15 mouse cellular contexts compared by ENCODE assay signal in the genomic region with DNA sequence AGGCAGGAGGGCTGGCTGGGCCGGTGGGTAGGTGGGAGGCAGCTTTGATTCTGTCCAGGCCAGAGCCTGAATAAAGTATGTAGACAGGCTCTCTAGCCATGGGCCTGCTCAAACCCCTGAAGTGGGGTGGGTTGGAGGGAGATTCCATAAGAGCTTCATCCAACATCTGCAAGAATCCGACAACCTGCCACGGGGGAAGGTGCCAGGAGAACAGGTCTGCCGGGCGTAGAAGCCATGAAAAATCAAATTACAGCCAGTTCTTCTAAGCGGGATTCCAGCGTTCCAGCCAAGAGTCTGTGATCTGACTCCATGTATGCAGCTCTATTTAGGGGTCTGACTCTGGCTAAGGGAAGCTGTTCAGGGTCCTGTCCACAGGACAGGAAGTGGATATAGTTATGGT. TPM values are rescaled to one million over a fixed set of nuclear protein-coding genes. Genes with fewer than 3 reads are reported as not detected.
DNase-seq lines count a peak whose midpoint lies in the region; ATAC-seq and TF ChIP-seq lines count a peak whose summit lies in the region.
"Had no signal": no experiment of that assay in that cellular context is flagged by ENCODE, and none has a peak within 500 bp of the region (broad histone marks: within the 10 kb centered on the region; RNA-seq: fewer than 3 reads in every experiment).

No protein-coding gene starts in this region.

- H3K4me3 ChIP-seq in embryonic facial prominence, embryonic 12.5 days = no peak overlapping the region
- no peak overlapping the region for H3K4me3 ChIP-seq in embryonic facial prominence, embryonic 15.5 days (replicated peaks)
- no peak overlapping the region for H3K4me3 ChIP-seq in hindbrain, embryonic 15.5 days
- H3K4me3 ChIP-seq in midbrain, embryonic 14.5 days (replicated peaks; ENCODE audit: low read depth, low read length) = no peak overlapping the region
- no peak overlapping the region for H3K4me3 ChIP-seq in heart, adult 2 months
- H3K4me3 ChIP-seq: heart, embryonic 10.5 days; liver, embryonic 13.5 days had no signal

- no peak for TF ChIP-seq CTCF in heart, adult 2 months (IDR thresholded peaks at IDR 0.05)

- H3K36me3 ChIP-seq in embryonic facial prominence, embryonic 12.5 days = no peaks in the 10 kb centered on the region
- H3K36me3 ChIP-seq in embryonic facial prominence, embryonic 15.5 days = no peaks in the 10 kb centered on the region
- no peaks in the 10 kb centered on the region for H3K36me3 ChIP-seq in hindbrain, embryonic 15.5 days
- no peaks in the 10 kb centered on the region for H3K36me3 ChIP-seq in midbrain, embryonic 14.5 days (ENCODE audit: control insufficient read depth, insufficient read depth, low read length)
- no peaks in the 10 kb centered on the region for H3K36me3 ChIP-seq in heart, adult 2 months (ENCODE audit: control insufficient read depth, insufficient read depth, low read length)
- H3K36me3 ChIP-seq: heart, embryonic 10.5 days; liver, embryonic 13.5 days had no signal

- no peak for TF ChIP-seq POLR2A in heart, adult 2 months (IDR thresholded peaks at IDR 0.05; ENCODE audit: insufficient read depth, low read depth, low read length)

- intact Hi-C loops in left cerebral cortex, postnatal 25 days (cut with DNase I) = no loop called here
- intact Hi-C loops in heart, adult 2 months (cut with DNase I) = no loop called here

- H3K79me2 ChIP-seq in heart, adult 2 months (replicated peaks; ENCODE audit: control insufficient read depth, insufficient read depth, low read length) = no peaks in the 10 kb centered on the region

- WGBS in embryonic facial prominence, embryonic 12.5 days = 41% methylated on average over 7 of the region's 7 CpGs
- WGBS in embryonic facial prominence, embryonic 15.5 days = 29% methylated on average over 7 of the region's 7 CpGs
- 41% methylated on average over 7 of the region's 7 CpGs for WGBS in hindbrain, embryonic 15.5 days
- WGBS in midbrain, embryonic 14.5 days = 48% methylated on average over 7 of the region's 7 CpGs
- 89% methylated on average over 7 of the region's 7 CpGs for WGBS in heart, adult 2 months

- no peaks in the 10 kb centered on the region for H3K9me3 ChIP-seq in embryonic facial prominence, embryonic 12.5 days
- H3K9me3 ChIP-seq in embryonic facial prominence, embryonic 15.5 days (replicated peaks) = no peaks in the 10 kb centered on the region
- no peaks in the 10 kb centered on the region for H3K9me3 ChIP-seq in hindbrain, embryonic 15.5 days
- no peaks in the 10 kb centered on the region for H3K9me3 ChIP-seq in midbrain, embryonic 14.5 days (ENCODE audit: control insufficient read depth, low read length)
- H3K9me3 ChIP-seq: heart, embryonic 10.5 days; liver, embryonic 13.5 days had no signal

- peaks cover 72% of the 10 kb centered on the region for H3K4me1 ChIP-seq in embryonic facial prominence, embryonic 12.5 days
- peaks cover 67% of the 10 kb centered on the region for H3K4me1 ChIP-seq in embryonic facial prominence, embryonic 15.5 days
- peaks cover 77% of the 10 kb centered on the region for H3K4me1 ChIP-seq in hindbrain, embryonic 15.5 days (replicated peaks)
- peaks cover 79% of the 10 kb centered on the region for H3K4me1 ChIP-seq in midbrain, embryonic 14.5 days (ENCODE audit: control insufficient read depth, insufficient read depth, low read length)
- H3K4me1 ChIP-seq in heart, adult 2 months (ENCODE audit: control insufficient read depth, insufficient read depth, low read length) = no peaks in the 10 kb centered on the region

- H3K4me2 ChIP-seq in embryonic facial prominence, embryonic 12.5 days (replicated peaks) = peak overlapping the region; percentile 43; the same call in 1 of the 2 replicates
- no peak overlapping the region for H3K4me2 ChIP-seq in embryonic facial prominence, embryonic 15.5 days (replicated peaks)
- peak overlapping the region; percentile 45; the same call in 1 of the 2 replicates for H3K4me2 ChIP-seq in hindbrain, embryonic 15.5 days
- H3K4me2 ChIP-seq in midbrain, embryonic 14.5 days (ENCODE audit: low read length) = peak overlapping the region; percentile 90
- H3K4me2 ChIP-seq: liver, embryonic 13.5 days had no signal

- peaks cover 8% of the 10 kb centered on the region for H3K27me3 ChIP-seq in embryonic facial prominence, embryonic 12.5 days
- peaks cover 7% of the 10 kb centered on the region for H3K27me3 ChIP-seq in embryonic facial prominence, embryonic 15.5 days
- H3K27me3 ChIP-seq in hindbrain, embryonic 15.5 days = no peaks in the 10 kb centered on the region; the same call in 1 of the 2 replicates
- peaks cover 4% of the 10 kb centered on the region; the same call in 1 of the 2 replicates for H3K27me3 ChIP-seq in midbrain, embryonic 14.5 days (ENCODE audit: control insufficient read depth, insufficient read depth, low read length)
- H3K27me3 ChIP-seq in heart, adult 2 months (ENCODE audit: control insufficient read depth, insufficient read depth, low read length) = peaks cover 5% of the 10 kb centered on the region; the same call in 1 of the 2 replicates

- DNase-seq in midbrain, embryonic 14.5 days = no peak
- DNase-seq in left cerebral cortex, adult 18-20 months (ENCODE audit: low spot score in 2 of 2) = no peak
- no peak for DNase-seq in left cerebral cortex, postnatal 25 days (ENCODE audit: low spot score in 2 of 2)
- no peak for DNase-seq in heart, adult 2 months
- DNase-seq: adrenal gland, adult 2 months; cerebellum, adult 9-11 months; heart, postnatal 36 days; layer of hippocampus, postnatal 36 days; liver, embryonic 13.5 days; lung, postnatal 14 days had no signal

- H3K9ac ChIP-seq in embryonic facial prominence, embryonic 12.5 days = no peak overlapping the region
- H3K9ac ChIP-seq in embryonic facial prominence, embryonic 15.5 days = no peak overlapping the region
- H3K9ac ChIP-seq in hindbrain, embryonic 15.5 days = no peak overlapping the region
- H3K9ac ChIP-seq in midbrain, embryonic 14.5 days (replicated peaks; ENCODE audit: low read length) = peak overlapping the region; percentile 34; the same call in 1 of the 2 replicates
- no peak overlapping the region for H3K9ac ChIP-seq in heart, adult 2 months (ENCODE audit: low read depth, low read length)
- H3K9ac ChIP-seq: liver, embryonic 13.5 days had no signal

- no peak for TF ChIP-seq EP300 in heart, adult 2 months (IDR thresholded peaks at IDR 0.05; ENCODE audit: insufficient read depth, low read depth, low read length)

- no peak for ATAC-seq in embryonic facial prominence, embryonic 12.5 days (ENCODE audit: insufficient number of reproducible peaks, insufficient read depth, low FRiP score, low TSS enrichment)
- no peak for ATAC-seq in embryonic facial prominence, embryonic 15.5 days (ENCODE audit: insufficient number of reproducible peaks, low FRiP score, low TSS enrichment, low read depth)
- no peak for ATAC-seq in hindbrain, embryonic 15.5 days (ENCODE audit: low FRiP score, low read depth)
- ATAC-seq in midbrain, embryonic 14.5 days (ENCODE audit: low FRiP score, low TSS enrichment) = no peak
- ATAC-seq: Patski had no signal

- peak overlapping the region; percentile 93 for H3K27ac ChIP-seq in embryonic facial prominence, embryonic 12.5 days
- peak overlapping the region; percentile 77 for H3K27ac ChIP-seq in embryonic facial prominence, embryonic 15.5 days (replicated peaks)
- no peak overlapping the region for H3K27ac ChIP-seq in hindbrain, embryonic 15.5 days (replicated peaks)
- H3K27ac ChIP-seq in midbrain, embryonic 14.5 days (replicated peaks; ENCODE audit: low read depth, low read length) = peak overlapping the region; percentile 89; the same call in 1 of the 2 replicates
- H3K27ac ChIP-seq in heart, adult 2 months = no peak overlapping the region
- H3K27ac ChIP-seq: liver, embryonic 13.5 days had no signal

RNA-seq across cellular contexts. Expression of gene Tcf20, which starts 3.1 kb away (rescaled TPM):
- polyA plus RNA-seq in embryonic facial prominence, embryonic 12.5 days (2016; fragmentation: Nextera tagmentation; extraction: Ambion mirVana) = 13.9 and 15.1 TPM in 2 replicates
- polyA plus RNA-seq in embryonic facial prominence, embryonic 15.5 days (2015; fragmentation: Nextera tagmentation; extraction: Ambion mirVana) = 10.5 and 11.1 TPM in 2 replicates
- polyA plus RNA-seq in hindbrain, embryonic 15.5 days (2015; fragmentation: Nextera tagmentation; extraction: Ambion mirVana) = 10.4 and 11.4 TPM in 2 replicates
- 17.8 and 18.0 TPM in 2 replicates for polyA plus RNA-seq in midbrain, embryonic 14.5 days (2014; fragmentation: Nextera tagmentation; extraction: Ambion mirVana)
- 100 to 1,000 TPM; 233 to 245 TPM for total RNA-seq in left cerebral cortex, adult 18-20 months (2021)
- 100 to 1,000 TPM; 181 to 193 TPM for total RNA-seq in left cerebral cortex, postnatal 25 days (2021)
- 10 to 100 TPM; 60.1 to 60.8 TPM for total RNA-seq in heart, adult 2 months (2021)
- 6.6 and 9.5 TPM in 2 replicates for polyA plus RNA-seq in heart, adult 2 months (2012; rRNA removed)

RNA-seq across cellular contexts. Expression of gene Nfam1, which starts 48.5 kb away (rescaled TPM):
- polyA plus RNA-seq in embryonic facial prominence, embryonic 12.5 days (2016; fragmentation: Nextera tagmentation; extraction: Ambion mirVana) = 2.3 and 3.0 TPM in 2 replicates
- 5.2 and 6.1 TPM in 2 replicates for polyA plus RNA-seq in embryonic facial prominence, embryonic 15.5 days (2015; fragmentation: Nextera tagmentation; extraction: Ambion mirVana)
- 2.1 and 2.7 TPM in 2 replicates for polyA plus RNA-seq in hindbrain, embryonic 15.5 days (2015; fragmentation: Nextera tagmentation; extraction: Ambion mirVana)
- 1.2 and 2.9 TPM in 2 replicates for polyA plus RNA-seq in midbrain, embryonic 14.5 days (2014; fragmentation: Nextera tagmentation; extraction: Ambion mirVana)
- total RNA-seq in left cerebral cortex, adult 18-20 months (2021) = 1 to 10 TPM; 2.4 to 2.6 TPM
- total RNA-seq in left cerebral cortex, postnatal 25 days (2021) = 1 to 10 TPM; 2.0 to 2.8 TPM
- 1 to 10 TPM; 2.4 to 2.6 TPM for total RNA-seq in heart, adult 2 months (2021)
- polyA plus RNA-seq in heart, adult 2 months (2012; rRNA removed) = 3.1 and 3.9 TPM in 2 replicates
- polyA plus RNA-seq: Patski had no signal

Comparison
In these comparisons a context has a peak if more than half of its experiments do, and no peak if none do; other contexts are left out.
1. H3K27ac ChIP-seq: peak in embryonic facial prominence, embryonic 12.5 days (single experiment), embryonic facial prominence, embryonic 15.5 days (single experiment) and midbrain, embryonic 14.5 days (single experiment); none in hindbrain, embryonic 15.5 days (single experiment) and heart, adult 2 months (single experiment).